Mouse (Mus musculus) stomach, embryonic 16.5 days (tissue): ENCODE data around the gene Plcb1. TPM values are rescaled to one million over a fixed set of nuclear protein-coding genes. Genes with fewer than 3 reads are reported as not detected.

Source experiments
- ATAC-seq: fragments of 200-750 bp; cut with Nextera tagmentation; 2 replicates; pipeline ENCODE4 v1.8.0; 2017; ENCODE audit warnings: moderate number of reproducible peaks, moderate TSS enrichment; ENCODE audit not compliant: insufficient read depth, low FRiP score
- H3K27ac ChIP-seq: fragments of 300-500 bp; sonication (generic); 2 replicates; pipeline ENCODE4 v1.5.1; 2014; ENCODE audit warnings: low read length
- H3K27me3 ChIP-seq: fragments of 300-500 bp; sonication (generic); 2 replicates; pipeline ENCODE4 v1.6.1; 2014; ENCODE audit warnings: low read length, control low read depth, mixed read lengths; ENCODE audit not compliant: control insufficient read depth, insufficient read depth
- H3K36me3 ChIP-seq: fragments of 300-500 bp; sonication (generic); 2 replicates; pipeline ENCODE4 v1.6.1; 2014; ENCODE audit warnings: low read length; ENCODE audit not compliant: control insufficient read depth, insufficient read depth
- H3K4me1 ChIP-seq: fragments of 300-500 bp; sonication (generic); 2 replicates; pipeline ENCODE4 v1.6.1; 2014; ENCODE audit warnings: low read length, control low read depth, mixed read lengths; ENCODE audit not compliant: control insufficient read depth, insufficient read depth
- H3K4me2 ChIP-seq: fragments of 300-500 bp; sonication (generic); 2 replicates; pipeline ENCODE4 v1.6.1; 2014; ENCODE audit warnings: low read depth, low read length, mixed read lengths
- H3K4me3 ChIP-seq: fragments of 300-500 bp; sonication (generic); replicated peaks from 2 replicates; pipeline ENCODE4 v1.5.1; 2014; ENCODE audit warnings: mild to moderate bottlenecking, low read length
- H3K9ac ChIP-seq: fragments of 300-500 bp; sonication (generic); 2 replicates; pipeline ENCODE4 v1.6.1; 2014; ENCODE audit warnings: low read length
- H3K9me3 ChIP-seq: fragments of 300-500 bp; sonication (generic); replicated peaks from 2 replicates; pipeline ENCODE4 v1.6.1; 2016; ENCODE audit warnings: low read length, control low read depth; ENCODE audit not compliant: control insufficient read depth
- WGBS: fragments of 180-500 bp; shearing (Covaris S2); extraction: QIAGEN DNeasy Blood & Tissue Kit; methylation state at CpG from one replicate; pipeline ENCODE4 v1.1.7; 2014; 5-methylcytosine and 5-hydroxymethylcytosine counted together
- polyA plus RNA-seq: library from polyadenylated mRNA; unstranded; fragments of >200 nt; fragmentation: Nextera tagmentation; extraction: Ambion mirVana; gene quantifications from 2 replicates; pipeline ENCODE4 v1.2.1, GENCODE M21; 2015

Gene Plcb1
- polyA plus RNA-seq, 1 experiment from 2014 or later = 11.9 TPM

- Histone ChIP-seq H3K4me3 (no peak overlapping the region), H3K4me2 (no peak overlapping the region), H3K36me3 (no peaks in the 10 kb centered on the region), H3K27ac (no peak overlapping the region), H3K27me3 (no peaks in the 10 kb centered on the region), H3K9me3 (no peaks in the 10 kb centered on the region), H3K9ac (no peak overlapping the region), H3K4me1 (no peaks in the 10 kb centered on the region)
- ATAC-seq = no peak
- WGBS = 49% methylated on average over 4 of the region's 4 CpGs
Observed at GRCm38 (mm10) chr2:135243764-135244163, 457.9 kb downstream of the Plcb1 start.

- WGBS = 68% methylated on average over 2 of the region's 2 CpGs
- no peak for ATAC-seq
- no peak overlapping the region for H3K27ac ChIP-seq
Observed at GRCm38 (mm10) chr2:135249925-135250324, 464.1 kb downstream of the Plcb1 start.

GRCm38 (mm10) chr2:135251821-135252315 is 466.0 kb downstream of the Plcb1 start:
- ATAC-seq = no peak
- WGBS = 92% methylated on average over 3 of the region's 3 CpGs
- H3K27ac ChIP-seq = no peak overlapping the region
- H3K36me3 ChIP-seq = no peaks in the 10 kb centered on the region
- no peaks in the 10 kb centered on the region for H3K27me3 ChIP-seq
- no peaks in the 10 kb centered on the region for H3K9me3 ChIP-seq
- H3K4me3 ChIP-seq = no peak overlapping the region
- H3K9ac ChIP-seq = no peak overlapping the region
- H3K4me2 ChIP-seq = no peak overlapping the region
- H3K4me1 ChIP-seq = no peaks in the 10 kb centered on the region

More at GRCm38 (mm10) chr2:135249925-135250324, 464.1 kb downstream of the Plcb1 start:
- H3K36me3 ChIP-seq = no peaks in the 10 kb centered on the region
- H3K27me3 ChIP-seq = no peaks in the 10 kb centered on the region
- no peak overlapping the region for H3K4me3 ChIP-seq
- no peak overlapping the region for H3K9ac ChIP-seq
- no peak overlapping the region for H3K4me2 ChIP-seq
- H3K9me3 ChIP-seq = no peaks in the 10 kb centered on the region
- H3K4me1 ChIP-seq = no peaks in the 10 kb centered on the region

GRCm38 (mm10) chr2:135259136-135259535 is 473.3 kb downstream of the Plcb1 start:
- no peaks in the 10 kb centered on the region for H3K36me3 ChIP-seq
- H3K4me3 ChIP-seq = no peak overlapping the region
- no peak overlapping the region for H3K27ac ChIP-seq
- no peak for ATAC-seq
- H3K9me3 ChIP-seq = no peaks in the 10 kb centered on the region
- 62% methylated on average over 3 of the region's 3 CpGs for WGBS
- no peaks in the 10 kb centered on the region for H3K4me1 ChIP-seq
- no peak overlapping the region for H3K9ac ChIP-seq
- no peak overlapping the region for H3K4me2 ChIP-seq
- no peaks in the 10 kb centered on the region for H3K27me3 ChIP-seq

- ATAC-seq = no peak
- Histone ChIP-seq H3K9me3 (no peaks in the 10 kb centered on the region), H3K4me1 (no peaks in the 10 kb centered on the region), H3K4me2 (no peak overlapping the region), H3K4me3 (no peak overlapping the region), H3K27me3 (no peaks in the 10 kb centered on the region), H3K36me3 (no peaks in the 10 kb centered on the region), H3K27ac (no peak overlapping the region), H3K9ac (no peak overlapping the region)
- WGBS = 84% methylated on average over 2 of the region's 2 CpGs
Observed at GRCm38 (mm10) chr2:135263943-135264342, 478.1 kb downstream of the Plcb1 start.

GRCm38 (mm10) chr2:135274949-135275348 is 489.1 kb downstream of the Plcb1 start:
- no peaks in the 10 kb centered on the region for H3K4me1 ChIP-seq
- H3K27me3 ChIP-seq = no peaks in the 10 kb centered on the region
- no peak overlapping the region for H3K4me2 ChIP-seq
- H3K36me3 ChIP-seq = no peaks in the 10 kb centered on the region
- no peak overlapping the region for H3K4me3 ChIP-seq
- no peak overlapping the region for H3K27ac ChIP-seq
- no peak overlapping the region for H3K9ac ChIP-seq
- ATAC-seq = no peak
- 70% methylated on average over 5 of the region's 5 CpGs for WGBS
- H3K9me3 ChIP-seq = no peaks in the 10 kb centered on the region

GRCm38 (mm10) chr2:135278506-135278905 is 492.6 kb downstream of the Plcb1 start:
- Histone ChIP-seq H3K9ac (no peak overlapping the region), H3K4me1 (no peaks in the 10 kb centered on the region), H3K27ac (no peak overlapping the region), H3K27me3 (no peaks in the 10 kb centered on the region), H3K36me3 (no peaks in the 10 kb centered on the region), H3K4me3 (no peak overlapping the region), H3K4me2 (no peak overlapping the region), H3K9me3 (no peaks in the 10 kb centered on the region)
- no peak for ATAC-seq
- WGBS = 38% methylated on average over 3 of the region's 3 CpGs

GRCm38 (mm10) chr2:135279026-135279425 is 493.2 kb downstream of the Plcb1 start:
- Histone ChIP-seq H3K27ac (no peak overlapping the region), H3K9me3 (no peaks in the 10 kb centered on the region), H3K36me3 (no peaks in the 10 kb centered on the region), H3K4me1 (no peaks in the 10 kb centered on the region), H3K4me3 (no peak overlapping the region), H3K4me2 (no peak overlapping the region), H3K27me3 (no peaks in the 10 kb centered on the region), H3K9ac (no peak overlapping the region)
- no peak for ATAC-seq
- 53% methylated on average over 6 of the region's 6 CpGs for WGBS

- 72% methylated on average over 3 of the region's 3 CpGs for WGBS
- H3K4me3 ChIP-seq = no peak overlapping the region
- no peak overlapping the region for H3K4me2 ChIP-seq
- H3K9me3 ChIP-seq = no peaks in the 10 kb centered on the region
- H3K36me3 ChIP-seq = no peaks in the 10 kb centered on the region
- H3K27ac ChIP-seq = no peak overlapping the region
- H3K4me1 ChIP-seq = no peaks in the 10 kb centered on the region
- no peak overlapping the region for H3K9ac ChIP-seq
- ATAC-seq = no peak
- no peaks in the 10 kb centered on the region for H3K27me3 ChIP-seq
Observed at GRCm38 (mm10) chr2:135283783-135284182, 497.9 kb downstream of the Plcb1 start.
